Mouse (Mus musculus) embryonic facial prominence, embryonic 12.5 days (tissue): ENCODE data around the gene Camk2d. TPM values are rescaled to one million over a fixed set of nuclear protein-coding genes. Genes with fewer than 3 reads are reported as not detected.

ENCODE experiments used
- ATAC-seq: fragments of 200-750 bp; cut with Nextera tagmentation; 2 replicates; pipeline ENCODE4 v1.8.0; 2017; ENCODE audit not compliant: insufficient number of reproducible peaks, insufficient read depth, low FRiP score, low TSS enrichment
- H3K27ac ChIP-seq: fragments of 300-500 bp; sonication (generic); 2 replicates; pipeline ENCODE4 v1.5.1; 2016; ENCODE audit warnings: mild to moderate bottlenecking
- H3K27me3 ChIP-seq: fragments of 300-500 bp; sonication (generic); 2 replicates; pipeline ENCODE4 v1.6.1; 2016; ENCODE audit warnings: mild to moderate bottlenecking, moderate library complexity
- H3K36me3 ChIP-seq: fragments of 300-500 bp; sonication (generic); 2 replicates; pipeline ENCODE4 v1.6.1; 2016; ENCODE audit warnings: mild to moderate bottlenecking
- H3K4me1 ChIP-seq: fragments of 300-500 bp; sonication (generic); 2 replicates; pipeline ENCODE4 v1.6.1; 2016
- H3K4me2 ChIP-seq: fragments of 300-500 bp; sonication (generic); replicated peaks from 2 replicates; pipeline ENCODE4 v1.6.1; 2016; ENCODE audit warnings: mild to moderate bottlenecking, moderate library complexity
- H3K4me3 ChIP-seq: fragments of 300-500 bp; sonication (generic); 2 replicates; pipeline ENCODE4 v1.5.1; 2016; ENCODE audit warnings: mild to moderate bottlenecking
- H3K9ac ChIP-seq: fragments of 300-500 bp; sonication (generic); 2 replicates; pipeline ENCODE4 v1.6.1; 2016; ENCODE audit warnings: mild to moderate bottlenecking, moderate library complexity
- H3K9me3 ChIP-seq: fragments of 300-500 bp; sonication (generic); 2 replicates; pipeline ENCODE4 v1.6.1; 2016; ENCODE audit warnings: mild to moderate bottlenecking, moderate library complexity
- WGBS: fragments of 180-500 bp; shearing (Covaris S2); methylation state at CpG from one replicate; pipeline ENCODE4 v1.1.7; 2016; 5-methylcytosine and 5-hydroxymethylcytosine counted together
- polyA plus RNA-seq: library from polyadenylated mRNA; unstranded; fragments of >200 nt; fragmentation: Nextera tagmentation; extraction: Ambion mirVana; gene quantifications from 2 replicates; pipeline ENCODE4 v1.2.1, GENCODE M21; 2016

Gene Camk2d
- polyA plus RNA-seq, 1 experiment from 2014 or later, result 25.0 TPM

DNA sequence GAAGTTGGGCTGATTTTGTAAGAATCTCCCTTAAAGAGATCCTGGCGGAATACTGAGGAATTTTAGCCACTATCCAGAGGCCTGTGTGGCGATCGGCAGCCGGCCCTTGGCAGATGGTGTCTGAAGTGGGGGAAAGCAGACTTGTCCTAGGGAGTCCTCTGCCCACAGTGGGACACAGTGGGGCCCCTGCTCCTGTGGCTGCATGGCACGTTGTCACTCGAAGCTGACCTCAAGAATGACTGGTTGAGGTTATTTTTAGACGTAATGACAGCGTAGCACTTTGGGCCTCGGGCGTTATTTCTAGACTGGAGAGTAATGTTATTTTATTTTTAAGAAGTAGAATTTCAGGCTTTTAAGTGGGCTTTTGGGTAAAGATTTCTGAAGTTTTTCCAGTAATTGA, 62.7 kb downstream of the Camk2d start:
- Histone ChIP-seq H3K27me3 (no peaks in the 10 kb centered on the region), H3K4me2 (no peak overlapping the region), H3K4me1 (peaks cover 10% of the 10 kb centered on the region; the same call in 1 of the 2 replicates), H3K4me3 (no peak overlapping the region), H3K36me3 (no peaks in the 10 kb centered on the region), H3K9me3 (no peaks in the 10 kb centered on the region), H3K27ac (no peak overlapping the region), H3K9ac (no peak overlapping the region)
- no peak for ATAC-seq
- WGBS, result 41% methylated on average over 10 of the region's 10 CpGs

DNA sequence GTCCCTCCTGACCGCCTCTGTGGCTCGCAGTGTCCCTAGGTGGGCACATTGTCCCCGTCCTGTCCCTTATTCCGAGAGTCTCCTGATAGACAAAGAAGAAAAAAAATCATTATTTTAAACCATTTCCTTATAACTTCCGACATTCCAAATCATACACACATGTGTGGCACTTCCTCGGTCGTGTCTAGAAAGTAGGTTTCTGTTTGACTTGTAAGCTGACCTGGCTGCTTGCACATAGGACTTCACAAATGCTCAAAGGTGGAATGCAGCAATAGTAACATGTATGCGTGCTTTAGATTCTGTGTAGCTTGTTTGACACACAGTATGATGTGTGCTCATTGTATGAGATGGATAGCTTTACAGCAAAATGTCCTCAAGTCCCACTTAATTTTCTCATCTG, 63.1 kb downstream of the Camk2d start:
- no peaks in the 10 kb centered on the region for H3K27me3 ChIP-seq
- H3K27ac ChIP-seq, result no peak overlapping the region
- no peak overlapping the region for H3K9ac ChIP-seq
- H3K36me3 ChIP-seq, result no peaks in the 10 kb centered on the region
- no peaks in the 10 kb centered on the region for H3K9me3 ChIP-seq
- 40% methylated on average over 8 of the region's 8 CpGs for WGBS
- no peak overlapping the region for H3K4me3 ChIP-seq
- H3K4me2 ChIP-seq, result no peak overlapping the region
- no peak for ATAC-seq
- peaks cover 12% of the 10 kb centered on the region; the same call in 1 of the 2 replicates for H3K4me1 ChIP-seq

DNA sequence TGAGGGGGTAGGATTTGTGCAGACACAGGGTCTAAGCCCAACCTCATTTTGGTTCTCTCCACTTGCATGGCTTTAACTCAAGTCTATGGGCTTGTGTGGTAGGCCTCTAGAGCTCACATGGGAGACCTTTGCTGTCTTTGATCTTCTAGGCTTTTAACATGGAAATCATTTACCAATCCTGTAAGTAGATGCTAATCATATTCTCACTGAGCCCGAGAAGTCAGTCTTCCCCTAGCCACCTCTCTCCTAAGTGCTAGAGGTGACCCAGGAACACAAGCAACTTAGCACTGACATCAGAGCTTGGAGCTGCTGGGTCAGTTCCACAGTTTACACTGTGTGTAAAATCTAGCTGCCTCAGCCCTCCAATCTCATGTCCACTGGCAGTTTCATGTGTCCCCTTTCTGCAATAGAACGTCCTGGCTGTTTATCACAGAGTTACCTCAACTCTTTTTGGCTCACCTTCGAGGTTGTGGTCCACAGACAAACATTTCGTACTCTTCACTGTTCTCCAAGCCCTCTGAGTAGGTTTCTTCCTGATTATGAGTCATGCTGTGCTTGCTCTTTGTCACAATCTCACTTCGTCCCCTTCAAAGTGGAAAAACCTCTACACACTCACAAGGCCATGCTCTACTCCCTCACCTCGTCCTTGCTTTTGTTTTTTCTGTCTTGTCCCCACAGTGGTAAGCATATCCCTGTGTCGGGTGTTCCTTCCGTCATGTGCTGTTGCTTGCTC, 63.9 kb downstream of the Camk2d start:
- no peaks in the 10 kb centered on the region for H3K36me3 ChIP-seq
- peaks cover 12% of the 10 kb centered on the region; the same call in 1 of the 2 replicates for H3K4me1 ChIP-seq
- H3K4me2 ChIP-seq, result no peak overlapping the region
- H3K9me3 ChIP-seq, result no peaks in the 10 kb centered on the region
- H3K4me3 ChIP-seq, result no peak overlapping the region
- ATAC-seq, result no peak
- WGBS, result 79% methylated on average over 8 of the region's 8 CpGs
- no peak overlapping the region for H3K27ac ChIP-seq
- no peaks in the 10 kb centered on the region for H3K27me3 ChIP-seq
- no peak overlapping the region for H3K9ac ChIP-seq

DNA sequence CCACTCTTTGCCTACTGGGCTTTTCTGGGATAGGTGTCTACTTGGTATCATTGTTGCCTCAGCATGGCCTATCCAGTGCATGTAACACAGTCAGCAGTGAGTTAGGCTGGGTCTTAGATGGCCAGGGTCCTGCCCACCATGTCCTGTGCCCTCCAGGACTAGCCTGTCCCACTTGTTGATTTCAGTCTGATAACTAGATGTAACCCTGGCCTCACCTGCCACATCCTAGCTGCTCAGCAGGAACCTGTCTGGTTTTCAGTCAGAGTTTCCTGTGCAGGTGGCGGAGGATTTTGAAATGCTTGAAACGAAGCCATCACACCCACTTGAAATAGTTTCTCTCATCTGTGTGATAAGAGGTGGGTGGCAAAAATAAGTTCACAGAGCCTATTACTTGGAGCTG, 64.5 kb downstream of the Camk2d start:
- peaks cover 12% of the 10 kb centered on the region; the same call in 1 of the 2 replicates for H3K4me1 ChIP-seq
- no peaks in the 10 kb centered on the region for H3K27me3 ChIP-seq
- no peaks in the 10 kb centered on the region for H3K9me3 ChIP-seq
- H3K4me3 ChIP-seq, result no peak overlapping the region
- H3K9ac ChIP-seq, result no peak overlapping the region
- ATAC-seq, result no peak
- 78% methylated on average over 2 of the region's 2 CpGs for WGBS
- no peak overlapping the region for H3K27ac ChIP-seq
- H3K4me2 ChIP-seq, result no peak overlapping the region
- no peaks in the 10 kb centered on the region for H3K36me3 ChIP-seq

DNA sequence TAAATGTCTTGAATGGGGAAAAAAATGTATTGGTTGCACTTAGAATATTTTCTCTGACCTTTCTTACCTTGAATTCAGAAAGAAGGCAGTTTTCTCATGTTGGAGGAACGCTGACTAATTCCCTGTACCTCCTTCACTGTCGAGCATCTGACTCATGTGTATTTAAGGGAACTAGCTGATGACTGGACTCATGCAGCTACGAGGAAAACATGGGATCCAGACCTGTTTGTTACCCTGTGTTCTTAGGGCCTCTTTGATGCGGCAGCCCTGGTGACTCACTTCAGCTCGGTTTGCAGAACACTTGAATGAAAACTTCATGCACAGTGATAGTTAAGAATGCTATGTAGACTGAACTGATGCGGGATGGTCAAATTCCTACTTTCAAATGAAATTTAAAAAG, 64.9 kb downstream of the Camk2d start:
- H3K9me3 ChIP-seq, result no peaks in the 10 kb centered on the region
- H3K36me3 ChIP-seq, result no peaks in the 10 kb centered on the region
- H3K4me2 ChIP-seq, result no peak overlapping the region
- H3K27ac ChIP-seq, result no peak overlapping the region
- ATAC-seq, result no peak
- H3K9ac ChIP-seq, result no peak overlapping the region
- WGBS, result 70% methylated on average over 6 of the region's 6 CpGs
- no peaks in the 10 kb centered on the region for H3K27me3 ChIP-seq
- H3K4me1 ChIP-seq, result peaks cover 12% of the 10 kb centered on the region; the same call in 1 of the 2 replicates
- no peak overlapping the region for H3K4me3 ChIP-seq

DNA sequence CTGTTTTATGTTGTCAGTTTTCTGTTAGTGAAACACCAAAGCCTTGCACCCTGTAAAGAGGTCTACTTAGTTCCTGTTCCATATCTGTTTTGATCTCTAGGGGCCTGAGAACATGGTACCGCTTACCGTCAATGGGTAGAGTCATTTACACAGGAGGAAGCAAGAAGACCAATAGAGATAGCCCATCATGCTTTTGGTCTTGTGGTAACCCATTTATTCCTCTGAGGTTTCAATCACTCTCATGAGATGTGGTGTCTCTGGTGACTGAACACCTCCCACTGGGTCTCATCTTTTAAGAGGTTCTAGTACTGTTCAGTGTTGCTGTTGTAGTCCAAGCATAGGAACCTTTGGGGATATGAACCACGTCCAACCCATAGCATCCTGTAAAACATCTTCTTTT, 65.8 kb downstream of the Camk2d start:
- H3K9ac ChIP-seq, result no peak overlapping the region
- no peak for ATAC-seq
- peaks cover 12% of the 10 kb centered on the region; the same call in 1 of the 2 replicates for H3K4me1 ChIP-seq
- H3K27ac ChIP-seq, result no peak overlapping the region
- H3K4me3 ChIP-seq, result no peak overlapping the region
- H3K27me3 ChIP-seq, result no peaks in the 10 kb centered on the region
- 94% methylated on average over 3 of the region's 3 CpGs for WGBS
- no peaks in the 10 kb centered on the region for H3K36me3 ChIP-seq
- H3K4me2 ChIP-seq, result no peak overlapping the region
- no peaks in the 10 kb centered on the region for H3K9me3 ChIP-seq

DNA sequence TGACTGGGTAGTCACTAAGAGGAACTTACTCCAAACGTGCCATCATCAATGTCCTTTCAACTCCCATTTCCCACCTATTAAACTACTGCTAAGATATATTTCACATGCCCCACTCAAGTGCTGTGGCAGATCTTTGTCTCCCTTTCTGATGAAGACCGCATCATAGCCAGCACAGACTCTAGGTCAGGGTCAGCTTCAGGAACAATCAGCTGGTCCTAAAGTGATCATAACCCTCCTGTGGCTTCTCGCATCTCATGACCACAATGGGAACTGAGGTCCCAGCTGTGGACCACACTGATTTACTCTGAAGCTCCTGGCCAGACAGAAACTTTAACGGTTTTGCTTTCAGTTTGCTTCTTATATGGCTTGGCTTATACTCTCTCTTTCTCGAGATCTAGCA, 67.3 kb downstream of the Camk2d start:
- WGBS, result 56% methylated on average over 5 of the region's 5 CpGs
- H3K27ac ChIP-seq, result no peak overlapping the region

DNA sequence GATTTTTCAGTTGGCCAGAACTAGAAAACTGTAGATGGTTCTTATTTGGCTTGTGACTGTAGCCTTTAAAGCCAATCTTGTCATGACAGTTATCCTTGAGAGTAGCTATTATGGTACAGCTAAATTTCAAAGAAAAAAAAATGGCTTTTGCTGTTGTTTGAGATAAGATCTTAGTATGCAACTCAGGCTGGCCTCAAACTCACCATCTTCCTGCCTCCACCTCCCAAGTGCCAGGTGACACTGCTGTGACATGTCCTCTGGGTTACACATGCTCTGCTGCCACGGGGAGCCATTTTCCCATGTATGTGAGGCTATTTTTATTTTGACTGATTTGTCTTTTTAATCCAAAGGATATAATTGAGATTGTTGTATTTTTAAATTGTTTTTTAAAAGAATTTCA, 69.8 kb downstream of the Camk2d start:
- H3K36me3 ChIP-seq, result no peaks in the 10 kb centered on the region
- H3K9me3 ChIP-seq, result no peaks in the 10 kb centered on the region
- no peak overlapping the region for H3K27ac ChIP-seq
- H3K4me2 ChIP-seq, result no peak overlapping the region
- no peak overlapping the region for H3K9ac ChIP-seq
- no peak overlapping the region for H3K4me3 ChIP-seq
- 90% methylated on average over 1 of the region's 1 CpGs for WGBS
- peaks cover 24% of the 10 kb centered on the region for H3K4me1 ChIP-seq
- ATAC-seq, result no peak
- H3K27me3 ChIP-seq, result no peaks in the 10 kb centered on the region

More for the DNA sequence above, 67.3 kb downstream of the Camk2d start:
- Histone ChIP-seq H3K4me2 (no peak overlapping the region), H3K27me3 (no peaks in the 10 kb centered on the region), H3K9ac (no peak overlapping the region), H3K4me1 (peaks cover 25% of the 10 kb centered on the region), H3K9me3 (no peaks in the 10 kb centered on the region), H3K36me3 (no peaks in the 10 kb centered on the region), H3K4me3 (no peak overlapping the region)
- no peak for ATAC-seq

DNA sequence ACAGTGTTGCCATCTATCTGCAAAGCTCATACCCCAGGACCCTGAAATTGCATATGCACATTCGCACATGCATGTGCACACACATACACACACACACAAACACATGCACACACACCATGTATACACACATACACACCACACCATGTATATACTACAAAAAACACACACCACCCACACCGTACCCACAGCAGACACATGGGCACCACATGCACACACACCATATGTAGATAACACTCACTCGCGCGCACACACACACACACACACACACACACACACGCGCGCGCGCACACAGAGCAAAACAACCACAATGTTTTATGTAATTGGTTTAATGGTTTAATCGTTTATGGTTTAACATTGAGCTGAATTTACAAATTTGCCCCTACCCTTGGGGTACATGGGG, 70.9 kb downstream of the Camk2d start:
- H3K4me2 ChIP-seq, result no peak overlapping the region
- no peak; the same call in 1 of the 2 replicates for ATAC-seq
- H3K4me1 ChIP-seq, result peaks cover 28% of the 10 kb centered on the region
- no peak overlapping the region for H3K4me3 ChIP-seq
- H3K9ac ChIP-seq, result no peak overlapping the region
- no peaks in the 10 kb centered on the region for H3K27me3 ChIP-seq
- WGBS, result 88% methylated on average over 11 of the region's 11 CpGs
- H3K9me3 ChIP-seq, result no peaks in the 10 kb centered on the region
- no peak overlapping the region for H3K27ac ChIP-seq
- no peaks in the 10 kb centered on the region for H3K36me3 ChIP-seq

DNA sequence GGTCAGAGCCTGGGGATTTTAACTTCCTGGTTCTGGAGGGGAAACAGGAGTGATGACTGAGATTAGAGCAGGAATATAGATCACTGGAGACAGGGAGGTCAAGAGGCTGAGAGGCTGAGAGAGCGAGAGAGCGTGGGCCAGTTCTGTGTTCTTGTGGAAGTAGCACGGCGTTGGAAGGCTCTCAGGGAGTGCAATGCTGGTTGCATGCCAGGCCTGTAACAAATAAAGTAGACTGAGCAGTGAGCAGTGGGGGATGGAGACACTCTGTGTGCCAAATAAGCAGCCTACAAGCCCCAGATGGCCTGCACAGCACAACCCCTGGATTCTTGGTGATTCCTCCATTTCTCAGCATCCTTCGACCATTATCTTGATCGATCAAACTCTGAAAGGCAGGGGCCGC, 71.3 kb downstream of the Camk2d start:
- peak; percentile 28; the same call in 1 of the 2 replicates for ATAC-seq
- H3K4me2 ChIP-seq, result no peak overlapping the region
- H3K36me3 ChIP-seq, result no peaks in the 10 kb centered on the region
- H3K27me3 ChIP-seq, result no peaks in the 10 kb centered on the region
- no peak overlapping the region for H3K4me3 ChIP-seq
- H3K9ac ChIP-seq, result no peak overlapping the region
- 53% methylated on average over 7 of the region's 7 CpGs for WGBS
- no peak overlapping the region for H3K27ac ChIP-seq
- H3K9me3 ChIP-seq, result no peaks in the 10 kb centered on the region
- peaks cover 28% of the 10 kb centered on the region for H3K4me1 ChIP-seq

DNA sequence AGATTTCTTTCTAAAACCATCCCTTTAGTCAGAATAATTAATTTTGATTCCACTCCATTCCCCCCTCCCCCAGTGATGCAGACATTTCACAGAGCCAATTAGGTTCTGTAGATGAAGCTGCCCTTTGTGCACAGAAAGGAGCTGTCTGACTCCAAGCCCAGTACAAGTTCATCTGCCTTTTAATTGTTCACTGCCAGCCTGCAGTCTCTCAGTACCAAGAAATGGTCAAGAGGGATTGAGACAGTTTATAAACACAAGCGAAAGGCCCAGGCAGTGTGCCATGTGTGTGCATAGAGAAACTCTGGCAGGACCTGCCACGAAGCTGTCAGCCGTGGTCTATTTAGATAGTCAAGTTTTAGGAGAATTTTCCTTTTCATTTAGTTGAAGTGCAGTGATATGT, 72.0 kb downstream of the Camk2d start:
- H3K36me3 ChIP-seq, result no peaks in the 10 kb centered on the region
- H3K9me3 ChIP-seq, result no peaks in the 10 kb centered on the region
- peaks cover 28% of the 10 kb centered on the region for H3K4me1 ChIP-seq
- 65% methylated on average over 3 of the region's 3 CpGs for WGBS
- H3K9ac ChIP-seq, result no peak overlapping the region
- H3K27me3 ChIP-seq, result no peaks in the 10 kb centered on the region
- no peak overlapping the region for H3K27ac ChIP-seq
- ATAC-seq, result no peak
- no peak overlapping the region for H3K4me3 ChIP-seq
- H3K4me2 ChIP-seq, result no peak overlapping the region

DNA sequence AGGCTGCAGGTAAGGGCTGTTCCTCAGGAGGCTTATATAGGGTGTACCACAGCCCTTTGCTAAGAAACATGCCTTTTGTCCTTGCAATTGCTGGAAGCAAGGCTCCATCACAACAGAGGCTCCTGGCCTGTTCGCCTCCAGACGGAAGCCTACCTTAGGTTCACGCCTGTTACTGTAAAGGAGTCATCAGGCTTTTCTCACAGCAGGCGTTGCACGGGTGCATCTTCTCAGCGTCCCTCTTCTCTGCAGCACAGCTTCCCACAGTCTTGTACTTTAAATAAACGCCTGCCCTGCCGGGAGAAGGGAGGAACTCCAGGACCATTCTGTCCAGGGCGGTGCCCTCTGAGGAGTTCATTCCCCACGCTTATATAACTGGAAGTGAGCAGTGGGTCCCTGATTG, 72.6 kb downstream of the Camk2d start:
- 56% methylated on average over 10 of the region's 10 CpGs for WGBS
- H3K4me1 ChIP-seq, result peaks cover 25% of the 10 kb centered on the region
- H3K27me3 ChIP-seq, result no peaks in the 10 kb centered on the region
- H3K36me3 ChIP-seq, result no peaks in the 10 kb centered on the region
- no peak for ATAC-seq
- no peak overlapping the region for H3K4me2 ChIP-seq
- H3K27ac ChIP-seq, result no peak overlapping the region
- no peak overlapping the region for H3K4me3 ChIP-seq
- no peak overlapping the region for H3K9ac ChIP-seq
- no peaks in the 10 kb centered on the region for H3K9me3 ChIP-seq
